Mouse (Mus musculus) forelimb bud, embryonic 11.5 days (tissue): ENCODE data around the gene Tmco4.
"Not testable (repeated sequence)": the region's sequence is repeated elsewhere in the genome, so short reads cannot be mapped to it uniquely, and the experiment has no call there.

Experiments
- DNase-seq: peaks from one replicate; pipeline ENCODE4 v3.0.0-alpha.2; 2012; ENCODE audit warnings: low read depth, low spot score

Tmco4 gene

DNA sequence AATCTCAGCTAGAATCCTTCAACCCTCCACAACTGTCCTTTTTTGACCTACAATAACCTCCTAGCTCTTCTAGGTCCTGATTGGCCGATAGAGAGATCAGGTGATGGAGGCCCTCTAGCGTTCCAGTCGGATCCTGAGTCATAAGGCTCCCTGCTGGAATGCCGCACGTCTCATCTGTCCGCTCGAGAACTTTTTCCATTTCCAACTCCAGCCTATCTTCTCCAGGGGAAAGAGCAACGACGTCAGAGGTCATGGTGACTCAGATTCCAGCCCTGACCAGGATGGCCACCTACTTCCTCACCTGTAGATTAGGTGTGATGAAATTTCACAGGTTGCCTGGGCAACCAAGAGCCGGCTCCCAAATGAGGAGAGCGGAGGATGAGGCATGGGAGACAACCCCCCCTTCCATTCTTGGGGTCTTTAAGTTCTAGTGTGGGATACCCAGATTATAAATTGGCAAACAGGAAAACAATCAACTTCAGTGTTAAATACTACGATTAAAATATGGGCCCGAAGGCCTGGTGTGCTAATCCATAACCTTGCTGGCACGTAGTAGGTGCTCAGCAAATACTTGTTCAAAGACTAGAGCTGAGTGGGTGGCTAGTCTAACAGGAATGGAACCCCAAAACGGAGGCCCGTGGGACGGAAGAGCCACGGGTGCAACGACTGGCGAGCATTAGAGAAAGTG lies 405 bp upstream of the Tmco4 start:
- DNase-seq, result peak; percentile 35

GRCm38 (mm10) chr4:138973719-138974115 lies 1.0 kb downstream of the Tmco4 start:
- DNase-seq, result no peak

DNA sequence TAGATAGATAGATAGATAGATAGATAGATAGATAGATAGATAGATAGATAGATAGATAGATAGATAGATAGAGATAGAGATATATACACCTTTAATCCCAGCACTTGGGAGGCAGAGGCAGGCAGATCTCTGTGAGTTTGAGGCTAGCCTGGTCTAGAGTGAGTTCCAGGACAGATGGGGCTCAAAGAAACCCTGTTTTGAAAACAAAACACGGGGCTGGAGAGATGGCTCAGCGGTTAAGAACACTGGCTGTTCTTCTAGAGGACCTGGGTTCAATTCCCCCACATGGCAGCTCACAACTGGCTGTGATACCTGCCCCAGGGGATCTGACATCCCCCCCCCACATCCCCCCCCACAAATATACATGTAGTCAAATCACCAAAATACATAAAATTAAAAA lies 1.9 kb downstream of the Tmco4 start:
- not testable (repeated sequence) for DNase-seq

DNA sequence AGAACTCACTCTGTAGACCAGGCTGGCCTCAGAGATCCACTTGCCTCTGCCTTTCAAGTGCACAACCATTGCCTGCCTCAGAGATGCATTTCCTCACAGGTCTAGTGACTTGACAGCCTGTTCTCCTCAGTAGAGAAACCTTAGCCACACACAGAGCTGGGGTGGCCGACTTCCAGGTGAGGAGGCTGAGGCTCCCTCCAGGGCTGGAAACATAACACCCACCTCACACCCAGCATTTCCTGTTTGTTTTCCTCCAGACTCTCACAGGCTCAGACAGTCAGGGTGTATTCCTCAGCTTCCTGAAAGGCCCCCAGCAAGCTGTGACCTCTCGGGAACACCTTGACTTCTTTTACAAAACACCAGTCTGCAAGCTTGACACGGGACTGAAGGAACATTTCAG lies 2.5 kb downstream of the Tmco4 start:
- no peak for DNase-seq

DNA sequence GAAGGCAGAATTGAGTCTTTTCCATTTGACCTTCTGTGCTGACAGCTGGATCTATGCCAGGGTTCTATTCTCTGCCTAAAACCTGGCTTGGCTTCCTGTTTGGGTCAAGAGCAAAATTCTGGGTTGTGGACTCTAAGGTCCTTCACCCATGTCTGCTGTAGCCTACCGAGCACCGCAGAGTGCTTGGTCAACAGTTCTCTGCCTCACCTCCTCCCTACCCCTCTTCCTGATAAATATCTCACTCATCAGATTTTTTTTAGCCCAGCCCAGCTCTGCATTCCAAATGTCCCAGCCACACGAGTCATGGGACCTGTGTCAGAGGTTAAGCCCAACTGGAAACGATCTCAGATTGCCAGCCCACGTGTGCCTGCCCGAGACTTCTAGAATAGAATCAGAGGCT lies 3.4 kb downstream of the Tmco4 start:
- no peak for DNase-seq

DNA sequence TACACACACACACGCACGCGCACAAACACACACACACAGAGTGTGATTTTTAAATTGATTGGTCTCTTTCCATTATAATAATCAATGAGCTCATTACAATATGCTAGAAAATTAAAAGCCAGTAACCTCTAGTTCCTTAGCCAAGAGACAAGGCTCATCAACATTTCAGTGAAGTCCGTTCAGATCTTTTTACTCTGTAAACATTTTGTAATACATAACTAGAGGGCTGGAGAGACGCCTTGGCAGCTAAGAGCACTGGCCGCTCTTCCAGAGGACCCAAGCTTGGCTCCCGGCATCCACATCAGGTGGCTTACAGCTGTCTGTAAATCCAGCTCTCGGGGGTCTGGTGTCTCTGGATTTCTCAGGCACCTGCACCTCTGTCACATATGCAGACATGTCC lies 7.3 kb downstream of the Tmco4 start:
- DNase-seq, result no peak

- DNase-seq, result no peak
Observed at GRCm38 (mm10) chr4:138980771-138981420, 8.2 kb downstream of the Tmco4 start.

DNA sequence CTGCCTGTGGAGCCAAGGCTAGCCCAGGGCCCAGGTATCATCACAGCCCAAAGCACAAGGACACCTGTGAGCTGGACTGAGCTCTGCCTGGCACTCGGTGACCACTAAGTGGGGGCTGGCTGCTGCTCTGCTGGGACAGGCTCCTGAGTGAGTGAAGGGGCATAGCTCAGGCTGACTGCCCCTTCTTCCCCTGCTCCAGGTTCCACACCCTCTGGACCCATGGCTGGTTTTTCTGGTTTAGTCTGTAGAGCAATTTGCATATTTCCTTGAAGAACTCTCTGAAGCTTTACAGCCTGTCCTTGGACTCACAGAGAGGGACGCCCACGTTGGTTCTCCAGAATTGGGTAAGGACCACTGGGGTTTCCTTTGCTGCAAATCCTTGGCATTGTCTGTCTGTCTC lies 10.7 kb downstream of the Tmco4 start:
- DNase-seq, result no peak

DNA sequence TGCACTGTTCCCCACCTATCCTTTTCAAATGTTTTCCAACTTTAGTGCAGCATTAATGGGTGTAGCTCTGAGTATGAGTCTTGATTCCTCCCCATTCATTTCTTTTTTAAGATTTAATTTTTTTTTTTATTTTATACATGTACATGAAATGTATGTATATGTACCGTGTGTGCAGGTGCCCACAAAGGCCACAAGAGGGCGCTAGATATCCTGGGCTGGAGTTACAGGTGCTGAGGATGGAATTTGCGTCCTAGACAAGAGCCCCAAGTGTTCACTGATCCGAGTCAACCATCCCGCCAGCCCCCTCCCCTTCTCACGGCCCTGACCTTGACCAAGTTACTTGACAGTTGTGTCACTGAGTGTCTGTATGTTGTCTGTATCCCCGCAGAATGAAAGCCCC lies 12.1 kb downstream of the Tmco4 start:
- DNase-seq, result no peak

- DNase-seq, result no peak
Observed at GRCm38 (mm10) chr4:138986280-138986679, 13.6 kb downstream of the Tmco4 start.

GRCm38 (mm10) chr4:138994389-138994788 lies 21.7 kb downstream of the Tmco4 start:
- DNase-seq, result no peak

DNA sequence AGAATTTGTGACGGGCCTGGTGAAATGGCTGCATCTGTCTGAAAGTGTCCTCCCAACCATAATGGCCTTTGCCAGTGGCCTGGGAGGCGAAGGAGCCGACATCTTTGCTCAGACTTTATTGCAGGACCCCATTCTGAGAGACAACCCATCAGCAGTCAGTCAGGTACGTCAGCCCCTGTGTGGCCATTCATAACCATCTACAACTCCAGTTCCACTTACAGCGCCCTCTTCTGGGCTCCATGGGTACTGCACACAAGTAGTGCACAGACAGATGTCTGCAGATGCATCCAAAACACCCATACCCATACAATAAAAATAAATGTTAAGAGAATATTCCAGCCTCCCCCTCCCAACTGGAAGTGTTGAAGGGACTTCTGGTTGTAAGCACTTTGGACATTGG lies 23.7 kb downstream of the Tmco4 start:
- DNase-seq, result no peak

- no peak for DNase-seq
Observed at GRCm38 (mm10) chr4:138997121-138997520, 24.4 kb downstream of the Tmco4 start.

DNA sequence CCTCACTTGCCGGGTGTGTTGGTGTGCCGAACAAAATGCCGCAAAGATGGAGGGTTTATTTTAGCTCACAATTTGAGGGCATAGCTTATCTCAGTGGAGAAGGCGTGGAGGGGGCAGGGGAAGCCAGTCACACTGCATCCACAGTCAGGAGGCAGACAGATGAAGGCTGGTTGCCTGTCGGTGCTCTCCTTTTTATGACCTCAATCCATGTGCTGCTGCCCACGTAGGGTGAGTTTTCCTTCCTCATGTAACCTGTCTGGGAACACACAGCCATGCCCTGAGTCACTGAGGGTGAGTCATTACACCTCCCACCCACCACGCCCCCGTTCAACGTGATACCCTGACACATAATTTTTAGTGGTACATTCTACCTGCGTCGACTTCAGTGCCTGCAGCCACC lies 25.9 kb downstream of the Tmco4 start:
- no peak for DNase-seq

DNA sequence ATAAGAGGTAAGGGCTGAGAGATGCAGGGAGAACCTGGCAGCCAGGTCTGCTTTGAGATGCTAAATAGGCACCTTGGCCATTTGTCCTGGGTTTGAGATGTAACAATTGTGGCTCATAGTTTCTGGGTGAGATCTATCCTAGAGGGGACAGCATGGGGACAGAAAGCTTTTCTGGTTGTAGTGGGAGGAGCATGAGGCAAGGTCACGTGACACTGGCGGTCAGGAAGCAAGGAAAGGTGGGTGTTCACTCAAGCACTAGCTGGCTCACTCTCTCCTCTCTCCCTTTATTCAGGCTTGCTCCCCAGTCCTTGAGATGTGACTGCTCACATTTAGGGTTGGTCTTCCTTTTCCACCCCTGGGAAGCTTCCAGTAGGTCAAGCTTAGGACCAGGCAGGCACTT lies 28.3 kb downstream of the Tmco4 start:
- no peak for DNase-seq

DNA sequence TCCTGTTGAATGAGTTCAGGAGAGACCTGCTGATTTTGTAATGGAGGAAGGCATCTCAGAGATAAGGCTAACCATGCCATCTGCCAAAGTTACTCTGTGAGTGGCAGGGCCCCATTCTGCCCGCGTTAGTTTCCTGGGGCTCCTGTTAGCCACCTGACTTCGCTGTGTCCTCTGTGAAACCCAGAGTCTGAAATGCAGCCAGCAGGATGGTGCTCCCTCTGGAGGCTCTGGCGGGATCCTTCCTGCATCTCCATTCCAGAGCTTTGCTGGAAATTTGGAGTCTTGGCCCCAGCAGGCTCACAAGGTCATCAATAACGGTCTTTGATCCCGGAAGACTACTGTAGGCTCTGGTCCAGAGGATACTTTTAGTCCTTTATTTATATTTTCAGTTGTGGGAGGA lies 28.7 kb downstream of the Tmco4 start:
- no peak for DNase-seq

DNA sequence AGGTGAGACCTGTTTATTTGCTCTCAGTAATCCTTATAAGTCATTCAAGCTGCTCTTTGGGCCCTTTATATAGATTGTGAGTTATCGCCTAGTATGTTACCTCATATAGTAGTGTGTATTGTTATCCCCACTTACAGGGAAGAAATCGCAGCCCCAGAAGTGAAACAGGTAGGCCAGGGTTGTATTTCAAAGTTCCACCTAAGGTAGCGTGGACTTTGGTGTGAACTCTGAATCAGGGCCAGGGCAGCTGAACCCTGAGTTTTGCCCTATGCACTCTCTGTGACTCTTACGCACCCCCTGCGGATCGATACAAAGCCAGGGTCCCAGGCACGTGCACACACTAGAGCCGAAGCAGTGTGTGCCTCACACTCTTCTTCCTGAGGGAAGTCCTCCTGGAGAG lies 31.4 kb downstream of the Tmco4 start:
- no peak for DNase-seq

- DNase-seq, result no peak
Observed at GRCm38 (mm10) chr4:139005214-139005613, 32.5 kb downstream of the Tmco4 start.

DNA sequence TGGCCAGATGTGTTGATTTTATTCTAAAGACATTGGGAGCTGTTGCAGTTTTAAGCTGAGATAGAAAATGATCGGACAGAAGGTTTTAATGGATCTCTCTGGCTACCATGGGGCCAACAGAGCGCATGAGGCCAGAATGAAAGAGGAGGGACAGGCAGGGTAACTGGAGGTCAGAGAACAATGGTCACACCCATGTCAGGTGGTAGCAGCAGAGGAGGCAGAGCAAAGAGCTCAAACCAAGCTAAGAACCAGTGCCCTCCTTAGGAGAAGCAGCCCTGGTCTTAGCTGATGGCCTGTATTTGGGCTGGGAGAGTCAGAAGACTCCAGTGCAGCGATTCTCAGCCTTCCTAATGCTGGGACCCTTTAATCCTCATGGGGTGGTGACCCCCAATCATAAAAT lies 34.7 kb downstream of the Tmco4 start:
- no peak for DNase-seq

DNA sequence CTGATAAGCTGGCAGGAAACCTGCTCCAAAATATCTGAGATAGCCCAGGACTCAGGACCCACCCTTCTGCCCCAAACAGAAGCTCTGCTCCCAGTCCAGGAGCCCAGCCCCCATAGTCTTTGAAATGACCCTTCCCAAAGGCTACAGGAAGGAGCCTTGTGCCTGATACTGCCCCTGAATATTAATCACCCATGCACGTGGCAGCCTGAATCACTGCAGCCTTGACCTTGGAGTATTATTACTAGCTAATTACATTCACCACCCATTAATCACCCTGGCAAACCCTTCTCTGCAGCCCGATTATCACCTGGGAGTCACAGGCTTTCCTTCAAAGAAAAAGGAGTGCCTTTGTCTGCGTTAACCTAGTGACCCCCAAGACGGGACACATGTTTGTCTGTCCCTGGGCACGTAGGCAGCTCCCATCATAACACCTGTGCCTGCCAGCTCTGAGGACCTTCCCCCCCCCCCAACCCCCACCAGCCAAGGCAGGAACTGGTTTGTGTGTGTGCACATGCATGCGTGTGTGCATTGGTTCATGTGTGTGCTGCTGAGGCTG lies 35.4 kb downstream of the Tmco4 start:
- no peak for DNase-seq

DNA sequence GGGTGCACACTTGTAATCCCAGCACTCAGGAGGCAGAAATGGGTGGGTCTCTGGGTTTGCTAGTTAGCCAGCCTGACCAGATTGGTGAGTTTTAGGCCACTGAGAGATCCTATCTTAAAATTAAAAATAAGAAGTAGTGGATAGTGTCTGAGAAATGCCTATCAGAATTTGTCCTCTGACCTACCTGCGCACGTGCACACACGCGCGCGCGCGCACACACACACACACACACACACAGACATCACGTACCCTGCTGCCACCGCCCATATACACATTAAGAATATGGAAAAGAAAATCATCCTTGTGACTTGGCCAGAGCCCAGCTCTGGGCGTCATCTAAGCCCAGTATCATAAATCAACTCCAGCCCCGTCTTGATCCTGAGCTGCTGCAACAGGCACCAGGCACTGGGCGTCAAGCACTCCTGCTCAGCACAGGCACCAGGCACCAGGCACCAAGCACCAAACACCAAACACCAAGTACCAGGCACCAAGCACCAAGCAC lies 38.6 kb downstream of the Tmco4 start:
- no peak for DNase-seq

DNA sequence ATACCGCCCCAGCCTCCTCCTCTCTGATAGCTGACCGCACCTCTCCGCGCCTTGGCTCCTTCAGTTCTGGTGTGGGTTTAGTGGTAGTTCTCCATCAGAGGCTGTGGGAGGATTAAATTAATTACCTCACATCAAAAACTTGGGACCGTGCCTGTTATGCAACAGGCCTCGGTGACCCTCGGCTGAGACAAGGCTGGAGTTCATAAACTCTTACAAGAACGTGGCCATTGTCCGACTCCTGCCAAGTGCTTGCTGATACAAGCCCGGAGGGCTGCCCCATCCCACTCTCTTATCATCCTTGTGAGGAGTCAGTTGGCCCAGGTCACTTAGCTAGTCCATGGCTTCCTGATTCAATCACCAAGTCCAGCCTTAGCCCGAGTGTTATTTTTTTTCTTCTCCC lies 40.6 kb downstream of the Tmco4 start:
- DNase-seq, result no peak

DNA sequence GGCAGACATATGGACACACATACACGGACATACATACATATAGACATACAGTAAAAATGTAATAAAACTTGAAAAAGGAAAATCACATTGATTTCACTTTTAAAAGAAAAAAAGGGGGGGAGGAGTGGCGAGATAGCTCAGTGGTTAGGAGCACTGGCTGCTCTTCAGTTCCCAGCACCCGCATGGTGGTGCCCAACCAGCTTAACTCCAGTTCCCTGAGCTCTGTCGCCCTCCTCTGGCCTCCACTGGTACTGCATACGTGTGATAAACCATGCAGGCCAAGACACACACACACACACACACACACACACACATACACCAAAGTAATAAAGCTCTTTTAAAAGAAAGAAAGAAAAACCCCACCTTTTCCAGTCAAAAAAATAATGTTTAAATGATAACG lies 42.1 kb downstream of the Tmco4 start:
- DNase-seq, result no peak
